Mouse (Mus musculus) CD4-positive, CD25-positive, alpha-beta regulatory T cell, adult 2 months (primary cell): ENCODE measurements around the gene Tanc2.

ENCODE experiments used
- DNase-seq: peaks from one replicate; pipeline ENCODE4 v3.0.0-alpha.2; 2012; ENCODE audit warnings: low read depth, low spot score

Gene Tanc2

DNA sequence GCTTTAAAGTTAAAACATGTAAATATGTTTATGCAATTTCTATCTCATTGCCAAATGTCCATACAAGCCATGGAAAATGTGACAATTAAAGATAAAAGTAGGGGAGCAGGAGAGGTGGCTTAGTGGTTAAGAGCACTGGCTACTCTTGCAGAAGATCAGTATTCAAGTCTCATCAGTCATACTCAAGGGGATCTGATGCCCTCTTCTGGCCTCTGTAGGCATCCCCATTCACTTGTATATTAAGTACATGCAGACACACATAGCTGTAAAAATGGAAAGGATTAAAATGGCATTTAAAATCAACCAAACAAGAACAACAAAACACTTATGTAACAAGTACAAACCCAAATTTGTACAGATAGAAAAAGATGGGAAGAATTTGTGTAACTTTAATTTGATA is 54.2 kb downstream of the Tanc2 start:
- DNase-seq = peak; percentile 28

GRCm38 (mm10) chr11:105648026-105648425 is 58.2 kb downstream of the Tanc2 start:
- no peak for DNase-seq

DNA sequence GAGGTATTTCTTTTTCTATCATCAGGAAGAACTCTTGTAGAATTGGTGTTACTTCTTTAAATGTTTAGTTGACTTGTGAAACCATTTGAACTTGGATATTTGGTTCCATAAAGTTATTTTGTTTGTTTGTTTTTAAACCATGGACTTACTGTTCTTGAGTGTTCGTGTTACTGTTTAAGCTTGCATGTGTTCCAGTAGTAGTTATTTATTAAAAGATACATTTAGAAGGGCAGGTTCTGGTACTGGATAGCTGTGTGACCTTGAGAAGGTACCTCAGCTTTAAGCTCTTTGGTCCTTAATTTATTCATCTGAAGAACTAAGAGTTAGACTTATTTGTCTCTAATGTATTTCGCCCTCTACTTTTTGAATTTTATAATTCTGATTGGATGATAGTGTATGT is 64.8 kb downstream of the Tanc2 start:
- no peak for DNase-seq

DNA sequence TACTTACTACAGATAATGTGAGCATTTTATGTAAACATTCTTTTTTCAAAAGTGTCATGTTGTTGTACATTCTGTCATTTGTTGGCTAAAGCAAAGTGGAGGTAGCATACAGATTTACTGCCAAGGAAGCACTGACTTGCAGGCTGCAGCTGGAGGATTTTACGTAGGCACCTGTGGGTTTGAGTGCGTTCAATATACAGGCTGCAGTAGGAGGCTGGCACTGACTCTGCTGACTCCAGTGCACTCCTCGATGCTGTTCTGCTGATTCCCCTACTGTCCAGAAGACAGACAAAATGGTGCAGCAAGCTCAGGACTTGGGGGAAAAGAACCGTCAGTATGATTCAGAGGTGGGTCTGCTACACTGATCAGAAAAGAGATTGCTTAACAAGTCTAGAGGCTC is 65.5 kb downstream of the Tanc2 start:
- DNase-seq = no peak

GRCm38 (mm10) chr11:105667879-105668278 is 78.1 kb downstream of the Tanc2 start:
- DNase-seq = no peak

GRCm38 (mm10) chr11:105678996-105679395 is 89.2 kb downstream of the Tanc2 start:
- no peak for DNase-seq

DNA sequence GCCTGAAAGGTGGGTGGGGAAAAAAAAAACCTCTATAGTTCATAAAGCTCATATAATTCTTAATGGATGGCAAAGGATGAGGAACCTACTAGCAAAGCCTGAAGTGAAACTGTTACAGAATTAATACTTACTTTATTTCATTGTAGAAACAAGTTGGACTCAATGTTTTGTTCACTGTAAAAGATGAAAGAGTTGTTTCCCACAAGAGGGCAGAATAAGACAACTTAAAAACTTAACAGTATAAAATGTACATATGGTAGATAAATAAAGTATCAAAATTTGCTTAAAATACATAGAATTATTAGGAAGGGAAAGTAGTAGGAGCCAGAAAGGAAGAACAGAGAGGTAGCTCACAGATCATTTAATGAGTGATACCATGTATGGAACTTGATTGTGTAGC is 95.0 kb downstream of the Tanc2 start:
- no peak for DNase-seq

- DNase-seq = no peak
Measured at GRCm38 (mm10) chr11:105700528-105700927, 110.7 kb downstream of the Tanc2 start.

- no peak for DNase-seq
Measured at GRCm38 (mm10) chr11:105719660-105720059, 129.9 kb downstream of the Tanc2 start.

- no peak for DNase-seq
Measured at GRCm38 (mm10) chr11:105731541-105731940, 141.8 kb downstream of the Tanc2 start.

DNA sequence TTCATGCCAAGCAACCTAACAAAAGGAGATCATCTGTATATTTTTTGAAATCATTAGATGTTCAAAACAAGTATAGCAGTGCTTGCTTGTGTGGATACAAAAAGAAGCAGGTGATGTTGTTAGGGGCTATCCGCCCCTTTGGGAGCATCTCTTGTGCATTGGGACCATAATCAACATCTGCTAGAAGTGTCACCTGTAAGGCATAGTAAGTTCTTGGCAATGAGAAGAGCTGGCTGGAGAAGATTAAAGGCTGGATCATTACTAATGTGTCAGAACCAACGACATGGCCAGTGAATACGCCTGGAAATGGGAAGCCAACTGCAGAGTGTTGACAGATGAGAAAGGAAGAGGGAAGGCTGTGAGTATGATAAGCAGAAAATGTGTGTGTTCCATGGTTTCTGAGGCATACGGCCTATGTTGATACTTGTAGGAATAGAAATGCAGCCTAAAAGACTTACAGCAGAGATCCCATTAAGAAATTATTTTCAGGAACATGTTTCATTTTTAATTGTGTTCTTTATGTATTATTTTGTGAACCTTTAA is 142.3 kb downstream of the Tanc2 start:
- no peak for DNase-seq

DNA sequence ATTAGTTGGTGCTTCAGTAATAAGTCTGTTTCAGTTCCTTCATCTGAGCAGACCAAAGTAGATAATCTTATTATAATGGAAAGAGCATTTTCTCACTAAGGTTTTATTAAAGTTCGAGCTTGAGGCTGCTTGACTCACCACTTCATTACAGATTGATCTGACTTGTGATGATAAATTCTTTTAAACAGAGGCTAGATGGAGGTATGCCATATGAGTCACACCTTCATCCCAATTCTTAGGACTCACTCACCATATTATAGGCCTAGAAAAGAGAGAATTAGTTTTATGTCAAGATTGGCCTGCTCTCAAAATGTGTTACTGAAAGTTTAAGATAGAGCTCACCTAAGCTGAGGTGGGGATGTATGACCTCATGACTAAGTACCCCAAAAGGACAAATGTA is 153.4 kb downstream of the Tanc2 start:
- DNase-seq = no peak

DNA sequence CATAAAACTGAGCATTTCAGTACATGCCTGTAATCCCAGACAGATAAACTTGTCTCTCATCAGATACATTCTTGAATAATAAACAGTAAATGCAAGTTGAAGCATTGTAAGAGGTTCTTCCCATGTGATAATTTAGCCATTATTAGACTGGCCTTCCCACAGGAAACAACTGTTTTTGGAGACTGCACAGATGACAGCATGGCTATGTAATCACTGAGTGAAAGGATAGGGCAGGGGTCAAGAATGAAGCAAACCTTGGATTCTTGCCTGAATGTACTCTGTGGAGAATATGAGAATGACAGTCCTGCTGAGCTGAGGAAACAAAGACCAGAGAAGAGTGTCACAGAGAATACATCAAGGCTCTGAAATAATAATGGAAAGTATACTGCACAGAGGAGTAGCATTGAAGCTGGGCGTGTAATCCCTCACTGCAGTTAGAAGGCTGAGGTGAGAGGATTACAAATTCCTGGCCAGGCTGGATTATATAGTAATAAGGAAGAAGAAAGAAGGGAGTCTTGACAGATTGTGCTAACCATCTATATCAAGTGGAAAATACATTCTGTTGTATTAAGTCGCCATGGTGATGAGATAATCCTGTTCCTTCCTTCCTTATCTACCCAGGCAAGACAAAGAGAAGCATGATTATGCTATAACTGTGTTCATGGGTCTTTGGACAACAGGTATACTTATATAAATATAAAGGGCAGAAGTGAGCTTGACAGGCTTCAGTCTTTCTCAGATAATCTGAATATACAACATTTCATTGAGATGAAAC is 159.7 kb downstream of the Tanc2 start:
- DNase-seq = no peak

- no peak for DNase-seq
Measured at GRCm38 (mm10) chr11:105758561-105759203, 168.9 kb downstream of the Tanc2 start.

GRCm38 (mm10) chr11:105759413-105759812 is 169.6 kb downstream of the Tanc2 start:
- no peak for DNase-seq

GRCm38 (mm10) chr11:105760346-105760745 is 170.6 kb downstream of the Tanc2 start:
- DNase-seq = no peak

GRCm38 (mm10) chr11:105777802-105778201 is 188.0 kb downstream of the Tanc2 start:
- no peak for DNase-seq

DNA sequence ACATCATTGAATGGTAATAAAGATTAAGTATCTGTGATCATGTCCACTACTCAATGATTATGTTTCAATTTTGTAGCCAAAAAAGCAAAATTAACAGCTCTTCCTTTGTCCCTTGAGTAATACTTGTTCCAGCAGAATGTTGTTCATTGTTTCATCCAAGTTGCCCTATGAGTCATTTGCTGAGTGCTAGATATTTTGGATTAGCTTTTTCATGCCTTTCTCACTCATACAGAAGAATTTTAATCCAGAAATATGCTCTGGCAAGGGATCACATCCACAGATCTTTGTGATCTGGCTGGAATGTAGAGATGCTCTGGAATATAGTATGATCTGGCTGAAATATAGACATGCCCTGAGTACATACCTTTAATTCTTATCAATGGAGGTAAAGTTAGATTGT is 202.7 kb downstream of the Tanc2 start:
- no peak for DNase-seq

- no peak for DNase-seq
Measured at GRCm38 (mm10) chr11:105803686-105804085, 213.9 kb downstream of the Tanc2 start.

DNA sequence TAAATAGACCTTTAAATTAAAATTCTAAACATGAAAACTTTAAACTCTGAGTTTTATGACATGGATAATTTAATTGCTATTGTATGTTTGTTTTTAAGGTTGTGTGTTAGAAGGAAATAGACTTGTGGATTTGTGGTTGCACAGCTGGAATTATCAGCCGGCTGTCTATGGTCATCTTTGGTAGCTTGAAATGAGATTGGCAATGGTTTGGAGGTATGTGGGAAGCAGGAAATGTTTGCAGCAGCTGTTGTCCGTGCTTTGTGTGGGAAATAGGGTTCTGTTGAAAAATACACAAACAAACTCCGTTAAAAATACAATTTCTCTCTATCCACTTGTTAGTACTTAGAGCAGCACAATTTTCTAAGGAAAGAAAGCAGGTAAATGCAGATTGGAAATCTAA is 215.0 kb downstream of the Tanc2 start:
- no peak for DNase-seq

GRCm38 (mm10) chr11:105807103-105807502 is 217.3 kb downstream of the Tanc2 start:
- no peak for DNase-seq

DNA sequence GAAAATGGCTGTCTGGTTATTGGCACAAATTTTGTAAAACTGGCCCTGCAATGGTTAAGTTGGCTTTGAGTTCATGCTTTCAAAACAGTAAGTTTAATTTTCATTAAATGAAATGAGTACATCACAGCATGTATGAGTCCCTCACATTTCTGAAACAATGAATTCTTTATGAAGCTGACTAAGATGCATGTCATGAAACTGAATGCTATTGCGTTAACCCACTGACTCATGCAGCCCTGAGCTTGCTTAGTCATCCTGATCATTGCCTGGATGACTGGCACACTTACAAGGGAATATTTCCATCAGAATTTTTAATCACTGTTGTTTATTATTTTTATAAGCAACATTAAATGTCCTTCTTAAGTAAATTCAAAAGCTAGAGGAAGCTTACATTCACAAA is 233.5 kb downstream of the Tanc2 start:
- no peak for DNase-seq

DNA sequence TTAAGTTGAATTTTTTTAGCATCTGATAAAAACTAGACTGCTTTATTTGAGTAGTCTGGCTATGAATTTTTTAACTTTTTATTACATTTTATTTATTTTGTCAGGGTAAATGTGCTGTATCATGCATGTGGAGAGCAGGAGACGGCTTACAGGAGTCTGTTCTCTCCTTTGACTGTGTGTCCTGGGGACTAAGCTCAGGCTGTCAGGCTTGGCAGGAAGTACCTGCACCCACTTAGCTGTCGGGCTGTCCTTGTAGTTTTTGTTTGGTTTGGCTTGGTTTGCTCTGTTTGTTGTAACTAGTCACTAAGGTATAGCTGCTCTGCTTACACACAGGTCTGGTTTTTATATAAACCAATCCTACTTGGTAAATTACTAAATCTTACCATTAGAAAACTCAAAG is 234.0 kb downstream of the Tanc2 start:
- no peak for DNase-seq
